Mouse (Mus musculus): ENCODE data around the gene Creg1.

Gene Creg1

DNA sequence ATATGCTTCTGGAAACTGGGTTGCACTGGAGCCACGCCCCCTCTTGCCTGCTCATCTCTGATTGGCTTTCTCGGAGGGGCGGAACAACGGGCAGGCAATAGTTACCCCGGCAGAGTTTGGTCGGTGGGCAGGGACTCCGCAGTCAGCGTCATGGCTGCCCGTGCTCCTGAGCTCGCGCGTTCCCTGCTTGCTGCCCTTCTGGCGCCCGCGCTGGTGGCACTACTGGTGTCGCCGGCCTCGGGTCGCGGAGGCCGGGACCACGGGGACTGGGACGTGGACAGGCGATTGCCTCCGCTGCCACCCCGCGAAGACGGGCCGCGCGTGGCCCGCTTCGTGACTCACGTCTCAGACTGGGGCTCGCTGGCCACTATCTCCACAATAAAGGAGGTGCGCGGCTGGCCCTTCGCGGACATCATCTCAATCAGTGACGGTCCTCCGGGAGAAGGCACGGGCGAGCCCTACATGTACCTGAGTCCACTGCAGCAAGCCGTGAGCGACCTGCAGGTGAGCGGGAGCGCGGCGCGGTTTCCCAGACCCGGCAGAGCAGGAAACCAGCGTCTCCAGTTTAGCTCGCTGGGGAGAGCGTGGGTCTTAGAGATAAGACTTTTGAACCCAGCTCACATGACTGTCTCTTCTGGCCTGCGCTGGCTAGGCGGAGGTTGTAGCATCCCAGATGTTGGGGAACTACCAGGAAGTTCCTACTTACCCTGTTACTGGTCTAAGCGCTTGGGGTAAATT is at the start of gene Creg1:
Creg1 (plus strand) TSS at position 112 of the 738 bp plus-strand sequence.
- DNase-seq: peak; percentile 95

DNA sequence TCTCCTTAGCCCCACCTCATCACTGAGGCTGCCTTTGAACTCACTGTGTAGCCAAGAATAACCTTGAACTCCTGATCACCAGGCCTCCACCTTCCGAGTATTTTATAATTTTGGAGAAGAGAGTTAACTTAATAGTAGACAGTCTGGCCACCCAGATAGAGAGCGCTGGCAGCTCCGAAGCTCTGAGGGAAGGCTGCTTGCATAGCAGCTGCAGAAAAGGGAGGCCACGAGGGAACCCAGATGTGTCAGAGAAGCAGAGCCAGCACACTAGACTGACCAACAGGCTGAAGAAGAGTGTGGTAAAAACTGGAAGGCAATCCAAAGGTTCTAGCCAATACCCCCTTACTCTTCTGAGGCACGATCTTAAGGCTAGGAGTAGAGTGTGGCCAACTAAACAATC is 49.7 kb upstream of the Creg1 start:
- no peak for DNase-seq

DNA sequence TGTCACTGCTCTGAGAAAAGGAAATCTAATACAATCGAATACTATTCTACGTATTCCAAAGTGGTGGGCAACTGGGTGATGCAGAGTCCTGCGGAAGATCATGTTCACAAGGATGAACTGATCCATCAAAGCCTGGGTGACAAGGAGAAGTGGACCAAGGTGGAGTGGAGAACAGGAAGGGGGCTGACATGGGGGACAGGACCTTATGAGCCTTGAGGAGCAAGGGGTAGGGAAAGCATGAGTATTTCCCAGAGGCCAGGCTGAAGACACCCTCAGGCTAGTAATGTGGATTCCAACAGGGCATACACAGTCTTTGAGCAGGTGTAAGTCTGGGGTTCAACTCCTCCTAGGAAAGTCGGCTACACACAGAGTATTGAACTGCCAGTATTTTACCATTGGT is 47.1 kb upstream of the Creg1 start:
- DNase-seq: no peak

DNA sequence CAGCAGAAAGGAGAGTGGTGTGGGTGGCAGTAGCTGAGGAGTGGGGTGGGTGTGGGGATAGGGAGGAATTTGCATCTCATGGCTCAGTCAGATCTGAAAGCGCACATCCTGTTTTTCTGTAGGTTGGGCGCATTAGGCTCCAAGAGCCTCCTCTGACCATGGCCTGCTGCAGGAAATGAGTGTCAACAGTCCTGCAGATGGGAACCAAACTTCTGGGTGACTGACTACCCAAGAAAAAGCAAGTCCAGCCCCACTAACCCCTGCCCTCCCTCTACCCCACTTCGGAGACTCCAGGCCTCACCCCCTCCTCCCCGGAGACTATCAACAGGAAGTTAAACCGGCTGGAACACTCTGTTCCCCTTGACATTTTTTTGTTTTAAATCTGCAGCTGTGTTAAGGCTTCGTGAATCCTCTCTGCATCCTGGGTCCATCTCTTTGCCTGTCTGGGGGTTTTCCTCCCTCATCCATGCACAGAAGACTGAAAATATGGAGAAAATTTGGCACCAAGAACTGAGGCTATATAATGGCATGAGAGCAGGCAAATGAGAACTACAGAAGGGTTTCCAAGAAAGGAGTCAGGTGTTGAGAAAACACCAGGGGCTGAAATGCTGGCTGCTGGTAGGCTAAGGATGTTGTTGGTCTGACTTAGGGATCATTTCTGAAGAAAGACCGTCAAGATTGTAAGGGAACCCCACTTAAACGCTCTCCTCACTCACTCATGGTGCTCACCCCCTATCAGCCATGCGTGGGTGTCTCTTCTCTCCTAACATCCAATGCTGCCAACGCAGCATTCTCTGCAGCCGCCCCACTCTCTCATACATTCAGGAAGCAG is 45.6 kb upstream of the Creg1 start:
- peak; percentile 58 for DNase-seq

DNA sequence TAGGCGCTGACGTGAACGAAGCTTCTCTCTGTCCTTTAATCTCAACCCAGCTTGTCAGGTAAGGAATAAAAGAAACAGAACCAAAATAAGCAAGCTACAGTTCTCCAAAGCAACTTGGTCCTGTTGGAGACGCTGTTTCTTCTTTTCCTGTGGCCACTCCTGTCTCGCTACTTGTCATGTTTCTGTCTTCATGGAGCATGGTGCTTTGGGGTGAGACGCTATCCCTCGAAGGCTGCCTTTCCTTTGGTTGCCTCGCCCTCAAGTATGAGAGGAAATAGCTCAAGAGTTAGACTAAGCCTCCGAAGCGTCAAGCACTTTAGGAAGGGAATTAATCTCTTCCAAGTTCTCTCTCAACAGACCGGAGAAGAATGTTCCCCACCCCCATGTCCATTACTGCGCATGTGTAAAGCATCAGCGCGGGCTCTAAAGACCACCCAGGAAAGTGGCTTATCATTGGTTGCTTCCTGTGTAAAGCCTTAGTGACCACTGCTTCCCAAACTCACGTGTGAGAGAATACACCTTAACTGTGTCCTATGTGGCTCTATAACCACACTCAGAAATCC is 44.9 kb upstream of the Creg1 start:
- no peak for DNase-seq

DNA sequence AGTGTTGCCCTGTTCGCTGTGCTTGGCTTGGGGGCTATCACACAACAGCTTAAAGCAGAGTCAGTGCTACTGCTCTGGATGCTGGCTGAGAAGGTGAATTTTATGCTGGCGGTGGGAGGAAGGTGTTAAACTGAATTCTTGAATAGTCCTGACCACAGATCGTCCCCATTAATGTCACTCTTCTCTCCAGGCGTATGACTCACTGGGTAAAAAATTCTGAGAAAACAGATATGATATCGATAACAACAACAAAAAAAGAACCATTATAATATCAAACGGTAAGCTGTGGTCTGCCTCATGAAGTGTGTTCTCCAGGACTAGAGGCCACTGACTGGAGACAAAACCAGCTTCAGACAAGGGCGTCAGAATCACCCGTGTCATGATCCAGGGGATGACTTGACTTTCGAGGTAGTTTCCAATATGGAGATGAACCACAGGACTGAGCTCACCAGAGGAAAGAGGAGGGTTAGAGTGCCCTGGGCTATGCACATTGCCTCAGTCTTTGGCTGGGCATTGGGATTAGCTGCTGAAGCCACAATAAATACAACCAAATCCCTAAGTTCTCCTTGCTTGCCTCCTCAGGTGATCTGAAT is 40.9 kb upstream of the Creg1 start:
- no peak for DNase-seq

DNA sequence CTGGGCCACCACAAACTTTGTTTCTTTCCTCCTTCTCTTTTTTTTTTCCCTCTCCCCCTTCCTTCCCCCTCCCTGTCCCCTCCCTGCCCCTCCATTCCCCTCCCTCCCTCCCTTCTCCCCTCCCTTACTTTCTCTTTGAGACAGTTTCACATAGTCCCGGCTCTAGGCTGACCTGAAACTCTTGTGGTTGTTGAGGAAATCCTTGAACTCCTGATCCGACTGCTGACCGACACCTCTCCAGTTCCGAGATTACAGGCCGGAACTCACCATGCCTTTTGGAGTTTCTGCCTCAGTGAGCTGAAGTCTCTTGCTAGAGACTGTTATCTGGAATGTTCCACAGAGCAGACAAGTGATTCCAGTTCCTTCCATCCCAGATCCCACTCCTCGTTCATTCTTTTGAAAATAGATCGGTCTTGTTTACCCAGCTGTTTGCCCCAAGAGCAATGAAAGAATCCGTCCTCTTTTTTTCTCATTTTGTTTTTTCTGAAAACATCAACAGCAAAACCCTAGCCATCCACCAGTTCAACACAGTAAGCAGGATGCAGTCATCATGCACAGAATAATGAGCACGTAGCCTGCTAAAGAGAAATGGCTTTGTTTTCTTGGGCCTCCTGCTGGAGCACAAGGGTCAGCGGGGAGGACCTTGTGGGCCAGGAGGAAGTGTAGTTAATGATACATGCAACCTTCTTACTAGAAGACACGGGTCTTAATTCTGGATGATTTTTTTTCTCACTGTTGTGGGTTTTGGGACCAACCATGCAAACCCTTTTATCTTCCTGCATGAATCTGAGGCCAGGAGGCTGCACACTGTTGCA is 39.1 kb upstream of the Creg1 start:
- no peak for DNase-seq

DNA sequence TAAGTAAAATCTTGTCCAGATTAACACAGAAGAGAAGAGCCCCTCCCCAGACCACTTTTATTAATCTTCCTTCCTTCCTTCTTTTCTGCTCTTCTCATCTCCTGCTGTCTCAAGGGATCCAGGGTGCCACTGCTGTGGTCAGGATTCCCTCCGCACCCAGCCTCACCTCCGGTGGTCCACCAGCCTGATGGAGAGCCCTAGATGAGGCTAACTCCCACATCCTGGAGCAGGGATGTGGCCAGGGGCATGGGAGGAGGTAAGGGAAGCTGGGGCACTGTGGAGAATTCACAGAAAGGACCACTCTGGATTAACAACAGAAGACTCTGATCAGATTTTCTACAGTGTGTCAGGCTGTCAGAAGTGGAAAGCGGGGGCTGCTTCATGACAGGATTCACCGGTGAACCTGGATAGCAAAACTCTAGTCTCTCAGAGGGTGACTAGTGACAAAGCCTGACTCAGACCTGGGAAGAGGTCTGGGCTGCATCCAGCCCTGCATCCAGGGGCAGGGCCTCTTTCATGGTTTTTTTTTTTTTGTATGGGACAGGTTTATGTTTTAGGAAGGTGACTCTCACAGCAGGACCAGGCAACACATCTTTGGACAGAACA is 38.4 kb upstream of the Creg1 start:
- DNase-seq: no peak

DNA sequence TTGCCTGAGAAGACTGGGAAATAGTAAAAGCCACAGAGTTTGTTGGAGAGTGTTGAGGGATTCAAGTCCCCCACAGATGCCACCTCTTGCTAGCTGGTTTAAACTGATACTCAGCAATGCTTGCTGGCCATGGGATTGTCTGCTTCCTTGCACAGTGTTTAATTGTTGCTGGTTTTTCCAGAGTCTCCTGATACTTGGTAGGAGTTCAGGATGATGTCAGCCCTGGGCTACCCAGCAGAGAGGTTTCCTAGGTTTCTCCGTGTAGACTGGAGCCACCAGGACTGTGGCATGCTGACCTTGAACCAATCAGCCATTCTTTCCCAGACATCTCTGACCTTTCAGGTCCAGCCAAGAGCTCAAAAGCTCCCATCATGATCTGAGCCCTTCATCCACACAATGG is 36.6 kb upstream of the Creg1 start:
- no peak for DNase-seq

DNA sequence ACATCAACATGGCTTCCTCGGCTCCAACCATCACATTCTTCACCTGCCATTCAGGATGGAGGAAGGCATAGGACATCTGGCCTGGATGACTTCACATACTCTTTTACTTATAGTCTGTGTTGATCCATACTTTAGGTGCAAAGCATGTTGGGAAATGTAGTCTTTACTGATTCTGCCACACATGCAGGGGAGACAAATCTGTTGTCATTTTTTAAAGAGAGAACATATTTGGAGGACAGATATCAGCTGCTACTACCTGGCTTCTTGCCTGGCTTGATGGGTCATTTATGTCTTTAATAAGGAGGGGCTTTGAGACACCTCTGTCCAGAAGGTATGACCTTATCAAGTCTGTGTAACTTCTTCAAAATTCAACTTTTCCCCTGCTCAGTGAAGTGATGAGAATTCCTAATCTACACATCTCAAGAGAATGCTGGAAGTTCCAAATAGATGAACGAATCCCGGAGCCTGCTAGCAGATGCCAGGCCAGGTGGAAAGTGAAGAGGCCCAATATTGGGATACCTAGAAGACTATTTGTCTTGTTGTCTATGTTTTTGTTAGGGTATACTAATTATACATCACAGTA is 35.4 kb upstream of the Creg1 start:
- no peak for DNase-seq

DNA sequence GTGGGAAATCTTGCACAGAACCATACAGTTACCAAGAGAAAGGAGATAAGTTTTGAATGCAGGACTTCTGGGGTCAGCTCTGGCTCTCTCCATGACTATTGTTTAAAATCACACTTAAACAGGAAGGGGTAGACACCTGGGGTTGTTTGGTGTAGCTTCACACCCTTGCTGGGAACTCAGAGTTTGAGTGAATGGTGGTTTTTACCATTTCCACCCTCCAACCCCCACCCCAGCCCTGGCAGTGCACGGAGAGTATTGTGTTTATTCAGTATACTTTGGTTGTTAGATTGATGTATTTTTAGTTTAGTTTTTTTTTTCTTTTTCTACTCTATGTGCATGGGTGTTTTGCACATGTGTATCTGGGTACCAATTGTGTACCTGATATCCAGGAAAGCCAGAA is 33.4 kb upstream of the Creg1 start:
- no peak for DNase-seq

DNA sequence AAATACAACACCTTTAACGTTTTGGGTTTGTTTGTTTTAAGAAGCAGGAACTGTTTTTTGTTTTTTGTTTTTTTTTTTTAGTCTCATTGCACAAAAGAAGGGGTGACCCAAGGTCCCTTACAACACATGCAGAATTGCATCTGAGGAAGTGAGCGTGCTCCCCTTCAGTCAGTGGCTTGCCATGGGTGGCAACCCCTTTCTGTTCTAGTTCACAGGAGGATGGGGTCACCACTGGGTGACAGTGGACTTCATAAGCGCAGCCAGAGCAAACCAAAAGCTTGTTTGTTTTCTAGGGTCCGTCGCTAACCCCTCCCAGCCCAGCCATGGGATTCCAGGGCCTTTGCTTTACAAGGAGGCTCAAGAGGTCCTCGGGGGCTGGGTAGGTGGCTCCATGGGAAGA is 32.0 kb upstream of the Creg1 start:
- DNase-seq: no peak

DNA sequence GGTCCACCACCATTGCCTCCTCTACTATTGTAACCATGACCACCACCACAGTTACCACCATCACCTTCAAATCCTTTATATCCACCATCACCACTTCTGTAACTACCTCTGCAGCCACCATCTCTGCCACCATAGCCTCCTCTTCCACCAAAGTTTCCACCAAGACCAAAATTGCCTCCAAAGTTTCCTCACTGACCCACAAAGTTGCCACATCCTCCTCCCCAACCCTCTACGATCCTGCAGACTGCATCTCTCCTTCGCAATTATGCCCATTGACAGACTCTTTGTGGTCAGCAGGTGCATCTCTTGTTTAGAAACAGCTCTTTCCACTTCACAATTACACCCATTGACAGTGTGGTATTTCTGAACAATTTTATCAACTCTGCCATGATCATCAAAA is 28.7 kb upstream of the Creg1 start:
- no peak for DNase-seq

DNA sequence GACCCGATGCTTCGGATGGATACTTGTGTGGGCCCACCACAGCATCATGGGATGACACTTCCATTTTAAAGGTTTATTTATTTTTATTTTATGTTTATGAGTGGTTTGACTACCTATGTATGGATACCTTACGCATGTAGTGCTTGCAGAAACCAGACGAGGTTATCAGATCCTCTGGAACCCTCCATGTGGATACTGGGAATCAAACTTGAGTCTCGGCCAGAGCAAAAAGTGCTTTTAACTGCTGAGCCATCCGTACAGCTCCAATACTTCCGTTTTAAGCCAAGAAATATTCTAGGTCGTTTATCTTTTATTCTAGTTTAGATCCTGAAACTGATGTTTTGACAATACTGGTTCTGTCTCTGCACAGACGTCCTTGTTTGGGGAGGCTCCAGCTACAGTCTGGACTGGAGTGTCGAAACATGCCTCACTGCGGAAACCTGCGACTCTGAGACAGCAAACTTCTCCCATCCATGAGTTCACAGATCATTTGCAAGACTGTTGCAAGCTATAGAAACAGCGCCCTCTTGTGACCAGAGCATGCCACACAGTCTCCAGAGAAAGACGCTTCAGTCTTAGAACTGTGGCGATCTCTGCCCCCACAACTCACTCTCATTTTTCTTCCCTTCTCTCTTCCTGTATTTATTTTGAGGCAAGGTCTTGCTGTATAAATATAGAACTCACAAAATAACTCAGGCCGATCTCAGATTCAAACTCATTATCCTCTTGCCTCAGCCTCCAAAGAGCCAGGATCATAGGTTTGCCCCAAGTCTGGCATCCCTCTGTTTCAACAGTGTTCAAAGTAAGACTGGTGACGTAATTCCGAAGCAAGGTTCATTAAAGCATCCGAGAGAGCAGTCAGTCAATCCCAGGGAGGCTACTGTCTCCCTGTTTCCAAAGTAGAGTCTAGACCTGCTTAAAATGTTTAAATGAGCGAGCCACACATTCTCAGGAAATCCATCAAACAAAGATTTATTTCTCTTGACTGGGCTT is 27.4 kb upstream of the Creg1 start:
- peak; percentile 96 for DNase-seq

DNA sequence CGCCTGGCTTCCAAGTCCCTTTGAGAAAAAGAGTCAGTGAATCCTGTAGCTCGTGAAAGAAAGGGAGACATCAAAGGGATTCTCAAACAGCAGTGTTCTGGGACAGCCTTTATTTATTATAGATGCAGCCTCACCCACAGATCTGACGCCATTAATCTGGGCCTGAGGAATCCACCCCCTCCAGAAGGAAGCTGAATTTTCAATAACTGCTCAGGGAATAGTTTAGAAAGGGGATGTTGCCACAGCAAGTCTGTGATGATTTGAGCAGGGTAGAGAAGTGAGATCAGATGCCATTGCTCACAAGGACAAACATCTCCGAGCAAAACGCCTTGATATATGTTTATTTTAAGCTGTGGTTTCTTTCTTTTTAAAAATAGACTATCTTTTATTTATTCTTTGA is 26.1 kb upstream of the Creg1 start:
- DNase-seq: no peak

DNA sequence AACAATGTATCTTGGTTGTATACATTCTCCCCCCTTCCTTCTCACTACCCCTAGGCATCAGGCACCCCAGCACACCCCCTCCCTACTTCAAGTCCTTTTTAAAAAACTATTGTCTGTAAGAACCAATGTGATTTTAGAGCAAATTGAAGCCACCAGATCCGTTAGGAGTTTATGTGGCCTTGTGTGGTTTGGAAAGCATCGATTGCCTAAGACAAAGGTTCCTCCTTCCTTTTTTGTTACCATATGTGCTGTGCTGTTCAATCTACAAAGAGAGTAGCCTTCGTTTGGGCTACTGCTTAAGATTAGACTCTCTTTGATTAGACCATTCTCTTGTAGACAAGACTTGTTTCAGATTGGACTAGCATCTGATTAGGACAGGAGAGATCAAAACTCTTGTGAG is 25.7 kb upstream of the Creg1 start:
- no peak for DNase-seq

DNA sequence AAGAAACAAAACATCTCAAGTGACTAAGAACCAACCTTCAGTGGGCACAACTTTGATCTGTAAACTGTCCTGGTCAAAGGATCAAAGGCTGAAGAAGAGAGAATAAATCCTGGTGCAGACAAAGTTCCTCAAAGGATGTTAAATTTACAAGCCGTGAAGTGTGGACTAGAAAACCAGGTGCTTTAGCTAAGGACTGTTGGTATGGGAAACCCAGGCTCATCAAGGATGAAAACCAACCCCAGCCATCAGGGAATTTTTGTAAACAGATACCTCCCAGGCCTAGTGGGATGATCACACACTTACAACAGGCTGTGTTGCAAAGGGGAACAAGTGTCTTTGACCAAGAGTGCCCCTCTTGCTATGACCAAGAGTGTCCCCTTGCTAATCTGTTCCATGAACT is 24.6 kb upstream of the Creg1 start:
- DNase-seq: no peak

DNA sequence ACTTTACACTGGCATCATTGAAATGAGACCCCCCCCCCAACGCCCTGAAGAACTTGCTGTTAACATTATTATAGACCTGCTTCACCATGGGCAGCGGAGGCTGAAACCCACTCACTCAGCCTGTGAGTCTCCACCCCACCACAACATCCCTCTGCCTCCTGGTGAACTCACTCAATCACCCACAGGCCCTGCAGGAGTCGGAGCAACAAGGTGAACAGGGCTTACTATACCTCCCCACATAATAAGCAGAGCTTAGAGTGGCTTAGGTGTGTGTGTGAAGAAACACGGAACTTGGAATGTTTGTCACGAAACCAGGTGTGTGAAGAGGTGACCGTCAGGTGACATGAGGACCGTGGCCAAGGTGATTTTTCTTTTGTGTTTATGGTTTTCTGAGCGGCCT is 21.6 kb upstream of the Creg1 start:
- DNase-seq: no peak

DNA sequence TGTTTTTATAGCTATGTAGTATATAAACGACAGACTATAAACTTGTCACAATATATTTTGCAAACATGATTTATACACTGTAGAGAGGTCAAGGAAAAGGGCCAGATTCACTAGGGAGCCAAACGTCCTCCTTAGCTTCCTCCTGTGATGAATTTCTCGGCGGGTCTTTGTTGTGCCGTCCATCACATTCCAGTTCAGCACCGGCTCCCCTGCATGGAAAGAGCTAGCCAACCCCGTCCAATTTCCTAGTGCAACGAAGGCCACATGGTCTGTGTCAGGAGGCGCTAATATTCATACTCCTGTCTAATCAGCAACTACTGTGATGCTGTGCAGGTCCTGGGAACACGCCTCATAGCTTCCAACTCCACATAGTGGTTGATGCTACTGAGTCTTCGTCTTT is 15.5 kb upstream of the Creg1 start:
- DNase-seq: no peak

DNA sequence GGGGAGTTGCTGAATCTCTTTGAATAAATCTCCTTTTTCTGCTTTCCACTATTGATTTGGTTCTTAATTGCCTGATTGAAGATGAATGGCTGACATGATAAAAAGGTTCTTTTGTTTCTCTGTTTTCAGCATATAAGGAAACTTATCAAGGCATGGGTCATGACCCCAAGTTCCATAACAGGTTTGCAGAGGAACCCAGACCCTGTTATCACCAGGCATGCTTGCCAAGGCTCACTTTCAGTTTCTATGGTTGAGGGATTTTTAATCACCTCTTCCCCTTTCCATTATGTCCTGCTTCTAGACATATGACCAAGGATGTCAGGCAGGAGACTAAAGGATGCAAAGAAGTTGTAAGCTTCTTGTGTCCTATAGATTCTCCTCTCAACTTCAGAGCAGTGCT is 12.4 kb upstream of the Creg1 start:
- DNase-seq: no peak

DNA sequence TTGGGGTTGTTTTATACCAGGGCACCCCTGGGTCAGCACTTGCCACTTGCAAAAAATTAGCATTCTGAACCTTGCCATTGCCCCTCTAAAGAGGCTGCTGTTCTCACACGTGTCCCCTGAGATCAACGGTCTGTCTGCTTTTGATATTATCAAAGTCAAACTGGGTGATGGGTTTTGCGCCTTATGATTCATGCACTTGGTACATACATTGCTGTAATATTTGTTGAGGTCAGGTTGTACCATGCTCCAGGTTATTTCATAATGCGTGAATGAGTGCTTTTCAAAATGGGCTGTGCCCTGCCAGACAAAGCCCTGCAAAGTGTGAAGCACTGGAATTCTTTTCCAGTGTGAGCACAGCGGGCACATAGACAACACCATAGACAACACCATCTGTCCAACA is 11.7 kb upstream of the Creg1 start:
- DNase-seq: no peak
